Mouse (Mus musculus) CH12.LX (cell line): ENCODE data around the gene Nthl1. TPM values are rescaled to one million over a fixed set of nuclear protein-coding genes. Genes with fewer than 3 reads are reported as not detected.

Experiments
- DNase-seq: peaks from one replicate; pipeline ENCODE4 v3.0.0-alpha.2; 2013; ENCODE audit errors: extremely low read depth
- H3K27ac ChIP-seq: 2 replicates; pipeline ENCODE4 v1.5.1; 2012; ENCODE audit warnings: low read depth, mild to moderate bottlenecking, control low read depth, moderate library complexity; ENCODE audit not compliant: insufficient read depth
- H3K27me3 ChIP-seq: replicated peaks from 2 replicates; pipeline ENCODE3; 2012; ENCODE audit warnings: inconsistent platforms
- H3K36me3 ChIP-seq, 2 experiments: replicated peaks in 1 of 2; 2 replicates each; pipeline versions ENCODE3 to v1.6.1; 2012; ENCODE audit warnings: inconsistent platforms in 1 of 2, low read length in 1 of 2, mild to moderate bottlenecking in 1 of 2, mixed read lengths in 1 of 2, moderate library complexity in 1 of 2; ENCODE audit not compliant: control insufficient read depth in 1 of 2, insufficient read depth in 1 of 2
- H3K4me1 ChIP-seq, 2 experiments: 2 replicates each; pipeline ENCODE4 v1.6.1; 2012; ENCODE audit warnings: inconsistent platforms in 1 of 2, moderate library complexity in 1 of 2; ENCODE audit not compliant: insufficient read depth in 2 of 2, control insufficient read depth in 1 of 2
- H3K4me2 ChIP-seq: 2 replicates; pipeline ENCODE4 v1.6.1; 2012; ENCODE audit warnings: low read depth, mild to moderate bottlenecking, control low read depth; ENCODE audit not compliant: poor library complexity, insufficient read depth, severe bottlenecking
- H3K4me3 ChIP-seq, 3 experiments: fragments of 150-350 bp in 1 of 3; sonication (generic) in 1 of 3; replicated peaks in 1 of 3; 2 replicates each; pipeline versions ENCODE3 to v1.5.1; 2011 to 2012; ENCODE audit warnings: low read depth in 2 of 3, low read length in 2 of 3, mild to moderate bottlenecking in 2 of 3, moderate library complexity in 2 of 3, control low read depth in 1 of 3, improper control_type of control experiment in 1 of 3, inconsistent platforms in 1 of 3, mixed read lengths in 1 of 3; ENCODE audit not compliant: poor library complexity in 1 of 3
- H3K79me2 ChIP-seq: replicated peaks from 2 replicates; pipeline ENCODE4 v1.6.1; 2012; ENCODE audit warnings: mild to moderate bottlenecking, moderate library complexity; ENCODE audit not compliant: control insufficient read depth, poor library complexity, insufficient read depth, severe bottlenecking; ENCODE audit errors: extremely low read depth
- H3K9ac ChIP-seq: 2 replicates; pipeline ENCODE4 v1.6.1; 2012; ENCODE audit warnings: low read depth, mild to moderate bottlenecking, control low read depth, moderate library complexity; ENCODE audit not compliant: insufficient read depth
- H3K9me3 ChIP-seq: replicated peaks from 2 replicates; pipeline ENCODE3; 2012; ENCODE audit warnings: low read length, inconsistent platforms, mixed read lengths
- CHD2 ChIP-seq: IDR thresholded peaks from 2 replicates; pipeline ENCODE4 v1.6.1; 2011; ENCODE audit warnings: low read length, improper control_type of control experiment
- CTCF ChIP-seq, 2 experiments: IDR thresholded peaks in 1 of 2; conservative IDR thresholded peaks in 1 of 2; 2 replicates each; pipeline ENCODE4 v1.5.1; 2011 to 2012; ENCODE audit warnings: low read depth in 2 of 2, low read length in 2 of 2, improper control_type of control experiment in 1 of 2, inconsistent platforms in 1 of 2, mild to moderate bottlenecking in 1 of 2, moderate library complexity in 1 of 2
- ELF1 ChIP-seq: IDR thresholded peaks from 2 replicates; pipeline ENCODE4 v1.6.1; 2014; ENCODE audit warnings: low read depth, mild to moderate bottlenecking, inconsistent platforms, low read length, improper control_type of control experiment
- EP300 ChIP-seq: IDR thresholded peaks from 2 replicates; pipeline ENCODE4 v1.6.1; 2011; ENCODE audit warnings: low read length, improper control_type of control experiment
- ETS1 ChIP-seq: conservative IDR thresholded peaks from 2 replicates; pipeline ENCODE4 v1.6.1; 2012; ENCODE audit warnings: low read depth, mild to moderate bottlenecking, inconsistent platforms, low read length, improper control_type of control experiment, moderate library complexity
- HCFC1 ChIP-seq: IDR thresholded peaks from 2 replicates; pipeline ENCODE4 v1.6.1; 2012; ENCODE audit warnings: low read depth, mild to moderate bottlenecking, inconsistent platforms, low read length, improper control_type of control experiment
- IRF4 ChIP-seq: IDR thresholded peaks from 2 replicates; pipeline ENCODE4 v1.6.1; 2014; ENCODE audit warnings: low read depth, mild to moderate bottlenecking, inconsistent platforms, low read length, improper control_type of control experiment
- JUN ChIP-seq: IDR thresholded peaks from 2 replicates; pipeline ENCODE4 v1.6.1; 2011; ENCODE audit warnings: low read depth, mild to moderate bottlenecking, low read length, improper control_type of control experiment, moderate library complexity; ENCODE audit not compliant: insufficient read depth
- JUND ChIP-seq: conservative IDR thresholded peaks from 2 replicates; pipeline ENCODE4 v1.6.1; 2011; ENCODE audit warnings: low read depth, low read length, improper control_type of control experiment
- MAFK ChIP-seq: IDR thresholded peaks from 2 replicates; pipeline ENCODE4 v1.6.1; 2011; ENCODE audit warnings: low read length, improper control_type of control experiment; ENCODE audit not compliant: insufficient replicate concordance
- MEF2A ChIP-seq: IDR thresholded peaks from 2 replicates; pipeline ENCODE4 v1.6.1; 2014; ENCODE audit warnings: low read depth, mild to moderate bottlenecking, inconsistent platforms, low read length, improper control_type of control experiment, borderline replicate concordance
- NRF1 ChIP-seq: IDR thresholded peaks from 2 replicates; pipeline ENCODE4 v1.6.1; 2014; ENCODE audit warnings: low read depth, mild to moderate bottlenecking, inconsistent platforms, low read length, improper control_type of control experiment, moderate library complexity
- POLR2A ChIP-seq: IDR thresholded peaks from 2 replicates; pipeline ENCODE4 v1.6.1; 2011; ENCODE audit warnings: low read depth, mild to moderate bottlenecking, improper control_type of control experiment, low read length
- RCOR1 ChIP-seq: conservative IDR thresholded peaks from 2 replicates; pipeline ENCODE4 v1.6.1; 2012; ENCODE audit warnings: low read depth, mild to moderate bottlenecking, inconsistent platforms, low read length, improper control_type of control experiment
- SIN3A ChIP-seq: IDR thresholded peaks from 2 replicates; pipeline ENCODE4 v1.6.1; 2012; ENCODE audit warnings: low read length, improper control_type of control experiment, inconsistent platforms
- TBP ChIP-seq: conservative IDR thresholded peaks from 2 replicates; pipeline ENCODE4 v1.6.1; 2011; ENCODE audit warnings: low read depth, low read length, improper control_type of control experiment
- TCF12 ChIP-seq: IDR thresholded peaks from 2 replicates; pipeline ENCODE4 v1.6.1; 2014; ENCODE audit warnings: low read depth, mild to moderate bottlenecking, inconsistent platforms, low read length, improper control_type of control experiment
- USF1 ChIP-seq: IDR thresholded peaks from 2 replicates; pipeline ENCODE4 v1.6.1; 2014; ENCODE audit warnings: low read depth, mild to moderate bottlenecking, inconsistent platforms, low read length, improper control_type of control experiment
- ZKSCAN1 ChIP-seq: IDR thresholded peaks from 2 replicates; pipeline ENCODE4 v1.6.1; 2012; ENCODE audit warnings: low read depth, inconsistent platforms, low read length, improper control_type of control experiment, borderline replicate concordance
- ZMIZ1 ChIP-seq: IDR thresholded peaks from 2 replicates; pipeline ENCODE4 v1.6.1; 2012; ENCODE audit warnings: low read depth, mild to moderate bottlenecking, inconsistent platforms, low read length, improper control_type of control experiment
- ZNF384 ChIP-seq: IDR thresholded peaks from 2 replicates; pipeline ENCODE4 v1.6.1; 2012; ENCODE audit warnings: low read depth, low read length, improper control_type of control experiment, inconsistent platforms
- dilution Hi-C: fragments of 300-500 bp; cut with MboI; formaldehyde crosslinking; loops from 2 replicates; pipeline ENCODE4 v1.14.3; 2020; ENCODE audit warnings: low sequenced_read_pairs; ENCODE audit not compliant: extremely low pct_unique_long_range_greater_than_20kb, extremely low pct_ligation_motif_present
- in situ Hi-C: fragments of 300-500 bp; cut with MboI; formaldehyde crosslinking; loops from 3 replicates; pipeline ENCODE4 v1.14.3; 2019; ENCODE audit warnings: low sequenced_read_pairs, low pct_ligation_motif_present, low pct_unique_long_range_greater_than_20kb, mixed read lengths
- polyA plus RNA-seq: library from polyadenylated mRNA; unstranded; fragments of >175 nt; gene quantifications from 2 replicates; pipeline ENCODE4 v1.2.1, GENCODE M21; 2012; ENCODE audit warnings: low read depth; ENCODE audit not compliant: insufficient read length
- total RNA-seq, 2 experiments: library from RNA; depleted of rRNA; stranded (reverse); fragments of 300-350 nt in 1 of 2; fragments of >200 nt in 1 of 2; gene quantifications; 2 replicates each; pipeline ENCODE4 v1.2.3; 2012 to 2014

Gene Nthl1
- total and polyA plus RNA-seq, 3 experiments = 20.1 to 24.0 (median 20.4) TPM

- TF ChIP-seq MAFK (no peak), IRF4 (no peak), SIN3A (no peak), USF1 (no peak), JUN (no peak), EP300 (no peak), TCF12 (no peak), MEF2A (no peak), TBP (no peak), CTCF (conservative IDR thresholded peaks at IDR 0.05 in 1 of 2, IDR thresholded peaks at IDR 0.05 in 1 of 2; ENCODE audit: low read depth in 2 of 2, low read length in 2 of 2) (no peak), NRF1 (no peak), ZNF384 (no peak), HCFC1 (no peak), ZKSCAN1 (no peak), RCOR1 (no peak), ZMIZ1 (no peak)
- no peak overlapping the region for H3K9ac ChIP-seq
- H3K79me2 ChIP-seq = no peaks in the 10 kb centered on the region
- H3K4me3 ChIP-seq = no peak overlapping the region
- no peaks in the 10 kb centered on the region for H3K9me3 ChIP-seq
- no peak overlapping the region for H3K4me2 ChIP-seq
- no peak overlapping the region for H3K27ac ChIP-seq
- H3K36me3 ChIP-seq = peaks cover 91 to 99% of the 10 kb centered on the region in 2 experiments
- H3K4me1 ChIP-seq = peaks cover 0 to 17% of the 10 kb centered on the region in 2 experiments; a peak in 2 of 4 replicates
- no peaks in the 10 kb centered on the region for H3K27me3 ChIP-seq
- DNase-seq = no peak
- in situ Hi-C loops (loop anchor here (5.0 kb wide), 1 partner anchor 56 kb away; the partner anchor contains the start of gene Slc9a3r2), dilution Hi-C loops (no loop called here)
Observed at GRCm38 (mm10) chr17:24596471-24597183, 35.9 kb upstream of the Nthl1 start.

- dilution Hi-C loops (no loop called here), in situ Hi-C loops (loop anchor here (5.0 kb wide), 1 partner anchor 54 kb away; the partner anchor contains the start of gene Slc9a3r2)
- peaks cover 0 to 16% of the 10 kb centered on the region in 2 experiments; a peak in 2 of 4 replicates for H3K4me1 ChIP-seq
- peaks cover 95 to 100% of the 10 kb centered on the region in 2 experiments for H3K36me3 ChIP-seq
- TF ChIP-seq ELF1 = no peak
- no peak for TF ChIP-seq JUND
- no peak for TF ChIP-seq POLR2A
- no peak for TF ChIP-seq ZMIZ1
- TF ChIP-seq USF1 = no peak
- TF ChIP-seq TCF12 = no peak
- TF ChIP-seq ZNF384 = no peak
- TF ChIP-seq MEF2A = no peak
- TF ChIP-seq SIN3A = no peak
- TF ChIP-seq CHD2 = no peak
- TF ChIP-seq RCOR1 = no peak
- no peak for TF ChIP-seq ETS1
- no peak overlapping the region for H3K9ac ChIP-seq
- H3K27ac ChIP-seq = no peak overlapping the region
- H3K9me3 ChIP-seq = no peaks in the 10 kb centered on the region
- no peaks in the 10 kb centered on the region for H3K79me2 ChIP-seq
- no peak overlapping the region for H3K4me3 ChIP-seq
- no peak for DNase-seq
- H3K4me2 ChIP-seq = no peak overlapping the region
- H3K27me3 ChIP-seq = no peaks in the 10 kb centered on the region
Observed at GRCm38 (mm10) chr17:24597989-24598388, 34.5 kb upstream of the Nthl1 start.
